Mouse (Mus musculus) kidney, adult 9 months (tissue): Measurements from ENCODE around the gene Opa3.

Experiments
- DNase-seq: peaks from one replicate; pipeline ENCODE4 v3.0.0; 2022

The Opa3 gene

GRCm38 (mm10) chr7:19217492-19217891 is 10.6 kb upstream of the Opa3 start:
- DNase-seq, result no peak

GRCm38 (mm10) chr7:19217944-19218343 is 10.2 kb upstream of the Opa3 start:
- no peak for DNase-seq

DNA sequence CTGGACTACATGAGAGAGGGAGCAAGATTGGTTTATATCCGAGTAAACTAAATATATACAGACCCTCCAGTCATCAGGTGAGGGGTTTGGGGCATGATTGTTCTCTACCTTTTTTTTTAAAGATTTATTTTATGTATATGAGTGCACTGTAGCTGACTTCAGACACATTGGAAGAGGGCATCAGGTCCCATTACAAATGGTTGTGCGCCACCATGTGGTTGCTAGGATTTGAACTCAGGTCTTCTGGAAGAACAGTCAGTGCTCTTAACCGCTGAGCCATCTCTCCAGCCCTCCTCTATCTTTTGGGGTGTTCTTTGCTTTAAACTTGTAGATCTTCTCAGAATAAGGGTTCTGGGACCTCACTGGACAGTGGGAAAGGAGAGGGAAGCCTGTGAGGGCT is 8.1 kb upstream of the Opa3 start:
- no peak for DNase-seq

DNA sequence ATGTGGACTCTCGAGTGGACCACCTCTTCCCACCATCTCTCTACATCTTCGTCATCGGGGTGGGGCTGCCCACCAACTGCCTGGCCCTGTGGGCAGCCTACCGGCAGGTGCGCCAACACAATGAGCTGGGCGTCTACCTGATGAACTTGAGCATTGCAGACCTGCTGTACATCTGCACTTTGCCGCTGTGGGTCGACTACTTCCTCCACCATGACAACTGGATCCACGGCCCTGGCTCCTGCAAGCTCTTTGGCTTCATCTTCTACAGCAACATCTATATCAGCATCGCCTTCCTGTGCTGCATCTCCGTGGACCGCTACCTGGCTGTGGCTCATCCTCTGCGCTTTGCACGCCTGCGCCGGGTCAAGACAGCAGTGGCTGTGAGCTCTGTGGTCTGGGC is 5.9 kb upstream of the Opa3 start:
- no peak for DNase-seq

DNA sequence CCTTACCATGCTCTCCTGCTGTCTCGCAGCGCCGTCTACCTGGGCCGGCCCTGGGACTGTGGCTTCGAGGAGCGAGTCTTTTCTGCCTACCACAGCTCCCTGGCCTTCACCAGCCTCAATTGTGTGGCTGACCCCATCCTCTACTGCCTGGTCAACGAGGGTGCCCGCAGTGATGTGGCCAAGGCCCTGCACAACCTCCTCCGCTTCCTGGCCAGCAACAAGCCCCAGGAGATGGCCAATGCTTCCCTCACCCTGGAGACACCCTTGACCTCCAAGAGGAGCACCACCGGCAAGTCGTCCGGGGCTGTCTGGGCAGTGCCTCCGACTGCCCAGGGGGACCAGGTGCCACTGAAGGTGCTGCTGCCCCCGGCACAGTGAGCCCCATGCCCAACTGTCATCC is 5.3 kb upstream of the Opa3 start:
- no peak for DNase-seq

- DNase-seq, result no peak
Observed at GRCm38 (mm10) chr7:19224933-19225332, 3.2 kb upstream of the Opa3 start.

- DNase-seq, result peak; percentile 59
Observed at GRCm38 (mm10) chr7:19226817-19227797, 1.0 kb upstream of the Opa3 start.

DNA sequence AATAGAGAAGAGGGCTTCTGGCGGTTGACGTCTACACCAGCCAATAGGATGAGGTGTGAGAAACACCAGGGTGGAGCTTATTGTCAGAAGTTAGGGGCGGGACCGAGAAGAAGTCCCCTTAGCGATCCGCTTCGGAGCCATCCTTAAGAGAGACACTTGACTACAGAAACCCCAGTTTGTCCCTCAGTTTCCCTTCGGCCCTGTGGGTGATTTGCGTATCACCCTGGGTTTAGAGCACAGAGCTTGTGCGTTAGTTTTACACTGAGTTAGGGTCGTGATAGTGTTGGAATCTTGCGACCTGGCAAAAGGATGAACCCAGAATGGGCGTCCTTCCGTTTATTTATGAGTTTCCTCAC is 637 bp downstream of the Opa3 start:
- no peak for DNase-seq

- DNase-seq, result peak; percentile 40
Observed at GRCm38 (mm10) chr7:19229404-19229803, 1.3 kb downstream of the Opa3 start.

- DNase-seq, result peak; percentile 83
Observed at GRCm38 (mm10) chr7:19230041-19230580, 2.0 kb downstream of the Opa3 start.

DNA sequence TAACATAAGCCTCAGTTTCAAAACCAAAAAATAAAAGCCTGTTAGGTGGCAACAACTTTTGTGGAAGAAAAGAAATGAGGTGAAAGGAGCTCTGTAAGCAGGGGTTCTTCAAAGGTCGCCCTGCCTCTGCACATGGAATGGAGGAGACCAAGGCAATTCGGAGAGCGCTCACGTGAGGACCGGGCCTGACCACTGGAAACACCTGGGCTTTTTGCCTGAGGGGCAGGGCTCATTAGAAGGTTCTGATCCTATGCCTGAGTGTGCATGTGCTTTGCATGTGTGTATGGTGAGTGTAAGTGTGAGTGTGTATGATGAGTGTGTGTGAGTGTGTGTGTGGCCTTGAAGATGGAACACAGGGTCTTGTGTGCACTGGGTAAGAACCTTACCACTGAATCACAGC is 2.8 kb downstream of the Opa3 start:
- no peak for DNase-seq

- peak; percentile 86 for DNase-seq
Observed at GRCm38 (mm10) chr7:19231849-19232248, 3.7 kb downstream of the Opa3 start.

DNA sequence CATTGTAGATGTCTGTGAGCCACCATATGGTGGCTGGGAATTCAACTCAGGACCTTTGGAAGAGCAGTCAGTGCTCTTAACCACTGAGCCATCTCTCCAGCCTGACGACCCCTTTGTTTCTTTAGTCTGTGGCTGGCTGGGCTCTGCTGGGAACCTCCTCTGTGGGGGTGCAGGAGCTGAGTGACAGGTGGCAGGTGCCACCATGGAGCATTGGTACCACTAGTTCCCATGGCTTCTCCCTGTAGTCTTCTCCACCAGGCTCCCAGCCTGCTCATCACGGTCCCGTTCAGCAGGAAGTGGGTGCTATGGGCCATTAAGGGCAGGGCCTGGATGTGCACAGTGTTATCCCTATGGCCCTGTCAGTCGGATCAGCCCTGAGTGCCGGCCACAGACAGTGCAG is 6.5 kb downstream of the Opa3 start:
- DNase-seq, result no peak

DNA sequence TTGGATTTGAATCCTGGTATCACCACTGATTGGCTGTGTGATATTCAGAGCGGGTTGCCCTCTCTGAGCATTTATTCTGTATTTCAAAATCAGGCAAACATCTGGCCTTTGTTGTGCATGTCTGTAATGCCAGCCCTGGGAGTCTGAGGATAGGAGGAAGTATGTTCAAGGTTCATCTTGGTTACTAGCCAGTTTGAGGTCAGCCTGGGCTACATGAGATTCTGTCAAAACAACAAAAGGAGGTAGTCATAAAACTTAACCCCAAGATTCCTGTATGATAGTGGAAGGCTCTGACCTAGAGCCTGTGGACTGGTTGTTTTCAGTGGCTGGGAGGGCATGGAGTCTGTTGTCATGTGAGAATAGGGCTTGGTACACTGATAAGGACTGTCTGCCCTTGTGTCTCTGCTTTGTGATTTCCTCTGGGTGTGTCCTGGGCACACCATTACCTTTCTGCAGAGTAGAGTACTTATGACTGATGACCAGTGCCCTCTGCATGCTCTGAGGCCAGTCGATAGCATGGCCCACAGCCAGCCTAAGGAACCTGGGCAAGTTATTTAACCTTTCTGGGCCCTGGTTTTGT is 7.0 kb downstream of the Opa3 start:
- no peak for DNase-seq

GRCm38 (mm10) chr7:19236411-19236810 is 8.3 kb downstream of the Opa3 start:
- no peak for DNase-seq

DNA sequence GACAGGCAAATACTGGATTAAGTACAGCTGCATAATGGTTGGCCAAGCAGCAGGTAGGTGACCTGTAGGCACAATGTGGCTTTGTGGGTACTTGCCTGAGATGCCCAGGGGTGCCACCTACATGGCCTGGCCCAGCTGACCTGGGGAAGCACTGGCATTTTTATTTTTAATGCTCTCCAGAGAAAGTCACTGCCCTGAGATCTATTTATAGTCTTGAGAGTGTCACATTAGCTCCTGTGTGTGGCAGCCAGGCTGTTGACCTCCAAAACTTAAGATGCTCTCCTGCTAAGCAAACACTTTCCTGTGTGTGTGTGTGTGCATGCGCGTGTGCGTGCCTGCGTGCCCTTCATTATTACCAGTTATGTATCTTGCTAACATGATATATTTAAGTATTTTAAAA is 10.2 kb downstream of the Opa3 start:
- no peak for DNase-seq

DNA sequence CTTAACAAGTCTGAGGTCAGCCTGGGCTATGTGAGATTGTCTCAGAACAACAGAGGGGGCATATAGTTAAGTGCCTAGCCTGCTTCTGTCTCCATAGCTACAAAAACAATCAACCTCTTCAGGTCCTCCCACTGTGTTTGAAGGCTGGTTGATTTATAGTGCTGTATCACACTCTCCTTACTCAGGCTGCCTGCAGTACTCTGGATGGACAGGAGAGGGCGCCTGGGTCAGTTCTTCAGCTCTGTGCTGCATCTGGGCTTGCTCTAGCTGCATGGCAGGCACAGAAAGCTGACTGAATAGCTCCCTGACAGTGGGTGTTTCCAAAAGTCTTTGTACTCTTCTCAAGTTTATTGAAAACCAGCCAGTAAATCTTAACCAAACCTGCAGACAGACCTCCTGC is 11.3 kb downstream of the Opa3 start:
- DNase-seq, result peak; percentile 94

DNA sequence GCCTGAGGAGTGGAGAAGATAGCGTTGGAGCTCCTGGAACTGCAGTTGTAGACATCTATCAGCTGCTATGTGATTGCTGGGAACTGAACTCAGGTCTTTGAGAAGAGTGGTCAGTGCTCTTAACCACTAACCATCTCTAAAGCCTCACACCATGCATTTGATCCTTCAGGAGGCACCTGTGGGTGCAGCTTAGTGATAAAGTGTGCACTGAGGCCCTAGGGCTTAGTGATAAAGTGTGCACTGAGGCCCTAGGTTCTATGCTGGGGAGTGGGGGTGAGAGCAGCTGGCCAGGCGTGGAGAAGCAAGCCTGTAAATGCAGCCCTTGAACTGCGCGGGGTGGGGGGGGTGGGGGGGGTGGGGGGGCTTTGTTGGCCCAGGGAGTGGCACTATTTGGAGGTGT is 11.9 kb downstream of the Opa3 start:
- no peak for DNase-seq

GRCm38 (mm10) chr7:19240905-19241463 is 12.8 kb downstream of the Opa3 start:
- DNase-seq, result no peak

DNA sequence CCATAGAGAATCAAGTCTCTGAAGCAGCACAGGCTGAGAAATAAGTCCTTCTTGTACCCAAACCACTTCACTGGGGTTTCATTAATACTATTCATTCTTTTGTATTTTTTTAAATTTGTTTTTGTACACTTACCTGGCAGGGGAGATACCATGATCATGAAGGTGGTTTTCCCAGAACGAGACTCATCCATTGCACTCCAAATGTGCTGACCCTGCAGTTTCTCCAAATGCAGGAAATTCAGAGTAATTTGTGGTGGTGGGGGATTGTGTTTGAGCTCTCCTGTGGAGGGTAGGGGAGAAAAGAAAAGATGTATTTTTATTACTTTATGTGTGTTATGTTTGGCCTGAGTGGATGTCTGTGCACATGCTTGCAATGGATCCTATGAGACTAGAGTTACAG is 13.9 kb downstream of the Opa3 start:
- DNase-seq, result no peak

GRCm38 (mm10) chr7:19243858-19244257 is 15.7 kb downstream of the Opa3 start:
- DNase-seq, result no peak

DNA sequence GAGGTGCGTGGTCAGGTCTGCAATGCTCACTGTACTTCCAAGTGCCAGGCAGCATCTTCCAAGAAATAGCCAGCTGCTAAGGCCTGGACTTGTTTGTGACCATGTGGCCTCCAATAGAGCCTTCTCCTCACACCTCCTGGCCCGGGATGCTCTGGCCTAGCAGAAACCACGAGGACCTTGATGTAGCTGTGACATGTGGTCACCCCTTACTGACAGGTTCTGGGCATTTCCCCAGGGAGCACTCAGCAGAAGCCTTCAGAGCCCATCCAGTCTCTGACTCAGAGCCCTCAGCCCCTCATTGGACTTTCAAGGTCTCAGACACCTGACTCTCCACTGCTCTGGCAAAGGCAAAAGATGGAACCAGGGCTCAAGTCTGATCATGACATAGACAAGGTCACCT is 16.9 kb downstream of the Opa3 start:
- DNase-seq, result no peak

DNA sequence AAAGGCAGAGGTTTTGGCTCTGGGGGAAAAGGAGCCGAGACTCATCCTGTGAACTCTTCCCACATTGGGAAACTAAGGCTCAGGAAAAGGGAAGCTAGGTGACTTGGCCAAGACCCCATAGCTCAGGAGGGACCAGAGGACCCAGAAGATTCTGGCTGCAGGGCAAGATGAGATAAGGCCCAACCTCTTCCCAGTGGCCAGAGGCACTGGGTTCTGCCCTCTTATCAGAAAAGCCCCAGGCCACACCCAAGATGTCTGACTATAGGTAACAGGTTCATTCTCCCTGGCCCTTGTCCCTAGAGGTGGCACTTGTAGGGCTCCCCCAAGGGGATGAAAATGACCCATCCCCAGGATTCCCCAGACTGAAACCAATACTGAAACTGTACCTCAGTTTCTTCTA is 18.7 kb downstream of the Opa3 start:
- DNase-seq, result no peak

- DNase-seq, result no peak
Observed at GRCm38 (mm10) chr7:19247511-19247910, 19.4 kb downstream of the Opa3 start.
